Mouse (Mus musculus) right cerebral cortex, postnatal 14 days (tissue): ENCODE results near the gene Ctdsp2.

Experiments
- DNase-seq: peaks from one replicate; pipeline ENCODE4 v3.0.0; 2022

The Ctdsp2 gene

DNA sequence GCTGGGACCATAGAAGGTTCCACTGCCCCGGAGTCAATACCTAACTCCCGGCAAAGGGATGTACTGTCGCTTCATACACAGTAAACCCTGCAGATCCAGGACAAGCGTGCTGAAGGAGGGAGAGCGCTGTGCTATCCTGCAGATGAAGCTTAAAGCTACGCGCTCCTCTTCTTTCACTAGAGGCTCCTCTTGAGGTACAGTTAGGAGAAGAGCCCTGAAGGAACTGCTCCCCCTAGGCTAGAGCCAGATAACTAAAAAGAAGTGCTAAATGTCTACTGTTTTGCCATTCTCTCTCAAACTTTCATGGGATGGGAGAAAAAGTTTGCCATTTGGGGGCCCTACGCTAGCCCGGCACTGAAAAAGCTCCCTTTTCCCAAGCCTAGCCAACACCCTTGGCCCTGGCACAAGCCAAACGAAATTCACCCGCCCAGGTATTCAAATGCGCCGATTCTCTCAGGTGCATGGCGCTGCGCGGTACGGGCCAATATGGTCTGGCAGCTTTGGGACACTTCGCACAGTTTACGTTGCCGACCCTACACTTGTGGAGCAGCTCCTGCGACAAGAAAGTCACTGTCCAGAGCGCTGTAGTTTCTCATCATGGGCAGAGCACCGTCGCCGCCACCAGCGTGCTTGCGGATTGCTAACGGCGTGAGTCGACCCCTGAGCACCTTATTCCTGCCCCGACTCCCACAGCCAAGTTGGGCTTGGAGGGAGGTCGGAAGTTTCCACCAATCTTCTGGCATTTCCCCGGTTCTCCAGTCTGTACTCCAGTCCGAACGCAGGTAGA lies 70.3 kb downstream of the Ctdsp2 start:
- no peak for DNase-seq
